Mouse (Mus musculus) heart, adult 2 months (tissue): Measurements from ENCODE around the gene Tmem268. TPM values are rescaled to one million over a fixed set of nuclear protein-coding genes. Genes with fewer than 3 reads are reported as not detected.

ENCODE experiments used
- DNase-seq, 2 experiments: peaks; one replicate each; pipeline ENCODE4 v3.0.0; 2021
- H3K27ac ChIP-seq: fragments of 200-600 bp; 2 replicates; pipeline ENCODE4 v1.8.1; 2022
- H3K27me3 ChIP-seq: fragments of 200-500 bp; 2 replicates; pipeline ENCODE4 v1.6.1; 2012; ENCODE audit warnings: mild to moderate bottlenecking, low read length, inconsistent platforms, mixed read lengths; ENCODE audit not compliant: control insufficient read depth, insufficient read depth
- H3K36me3 ChIP-seq: fragments of 200-500 bp; 2 replicates; pipeline ENCODE4 v1.6.1; 2012; ENCODE audit warnings: low read length, inconsistent platforms; ENCODE audit not compliant: control insufficient read depth, insufficient read depth
- H3K4me1 ChIP-seq: fragments of 200-500 bp; 2 replicates; pipeline ENCODE4 v1.6.1; 2011; ENCODE audit warnings: low read length; ENCODE audit not compliant: control insufficient read depth, insufficient read depth
- H3K4me3 ChIP-seq: fragments of 200-600 bp; 2 replicates; pipeline ENCODE4 v1.8.1; 2022
- H3K79me2 ChIP-seq: fragments of 200-500 bp; replicated peaks from 2 replicates; pipeline ENCODE4 v1.6.1; 2012; ENCODE audit warnings: mild to moderate bottlenecking, inconsistent platforms, low read length, moderate library complexity, mixed read lengths; ENCODE audit not compliant: control insufficient read depth, insufficient read depth
- H3K9ac ChIP-seq: fragments of 200-500 bp; 2 replicates; pipeline ENCODE4 v1.6.1; 2012; ENCODE audit warnings: low read depth, mild to moderate bottlenecking, control low read depth, inconsistent platforms, low read length, mixed read lengths
- CTCF ChIP-seq: fragments of 200-600 bp; IDR thresholded peaks from 2 replicates; pipeline ENCODE4 v1.8.1; 2022; ENCODE audit warnings: antibody characterized with exemption, mild to moderate bottlenecking, moderate library complexity
- EP300 ChIP-seq: fragments of 200-500 bp; IDR thresholded peaks from 2 replicates; pipeline ENCODE4 v1.6.1; 2011; ENCODE audit warnings: low read depth, low read length, control low read depth; ENCODE audit not compliant: insufficient read depth
- POLR2A ChIP-seq: fragments of 200-500 bp; IDR thresholded peaks from 2 replicates; pipeline ENCODE4 v1.6.1; 2011; ENCODE audit warnings: mild to moderate bottlenecking, low read depth, low read length, control low read depth; ENCODE audit not compliant: insufficient read depth
- WGBS: fragments of 180-500 bp; shearing (Covaris S2); methylation state at CpG from one replicate; pipeline ENCODE4 v1.1.7; 2018; 5-methylcytosine and 5-hydroxymethylcytosine counted together
- intact Hi-C: fragments of 180-260 bp; cut with DNase I; formaldehyde crosslinking; loops from one replicate; pipeline ENCODE4 v1.15.1; 2025
- polyA plus RNA-seq: library from polyadenylated mRNA; depleted of rRNA; stranded (reverse); fragments of >200 nt; gene quantifications from 2 replicates; pipeline ENCODE4 v1.2.3, GENCODE M21; 2012
- total RNA-seq, 2 experiments: library from RNA; stranded (reverse); gene quantifications; 2 replicates each; pipeline ENCODE4 v1.2.3; 2021

The Tmem268 gene
- total and polyA plus RNA-seq, 3 experiments: 8.3 to 11.0 (median 10.9) TPM

DNA sequence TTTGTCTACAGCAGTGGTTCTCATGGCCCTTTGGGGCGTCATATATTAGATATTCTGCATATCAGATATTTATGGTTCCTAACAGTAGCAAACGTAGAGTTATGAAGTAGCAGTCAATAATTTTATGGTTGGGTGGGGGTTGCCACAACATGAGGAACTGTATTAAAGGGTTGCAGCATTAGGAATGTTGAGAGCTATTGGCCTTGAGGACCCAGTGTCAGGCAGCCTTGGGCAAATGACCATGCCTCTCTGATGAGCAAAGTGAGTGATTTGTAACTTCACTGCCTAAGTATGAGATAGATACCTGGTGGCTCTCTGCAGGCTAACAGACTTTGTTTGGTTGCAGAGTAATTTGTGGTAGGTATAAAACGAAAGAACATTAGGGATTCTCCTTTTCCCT, 7.7 kb upstream of the Tmem268 start:
- WGBS: 96% methylated on average over 3 of the region's 3 CpGs
- Histone ChIP-seq H3K27me3 (no peaks in the 10 kb centered on the region), H3K9ac (no peak overlapping the region), H3K4me1 (peaks cover 3% of the 10 kb centered on the region), H3K27ac (no peak overlapping the region), H3K4me3 (no peak overlapping the region), H3K36me3 (peaks cover 17% of the 10 kb centered on the region), H3K79me2 (no peaks in the 10 kb centered on the region; the same call in 1 of the 2 replicates)
- intact Hi-C loops: loop anchor here (10.0 kb wide), 1 partner anchor 1026 kb away; the partner anchor contains the start of genes 4933430I17Rik and Pole3
- no peak for DNase-seq
- TF ChIP-seq POLR2A (no peak), CTCF (no peak), EP300 (no peak)

DNA sequence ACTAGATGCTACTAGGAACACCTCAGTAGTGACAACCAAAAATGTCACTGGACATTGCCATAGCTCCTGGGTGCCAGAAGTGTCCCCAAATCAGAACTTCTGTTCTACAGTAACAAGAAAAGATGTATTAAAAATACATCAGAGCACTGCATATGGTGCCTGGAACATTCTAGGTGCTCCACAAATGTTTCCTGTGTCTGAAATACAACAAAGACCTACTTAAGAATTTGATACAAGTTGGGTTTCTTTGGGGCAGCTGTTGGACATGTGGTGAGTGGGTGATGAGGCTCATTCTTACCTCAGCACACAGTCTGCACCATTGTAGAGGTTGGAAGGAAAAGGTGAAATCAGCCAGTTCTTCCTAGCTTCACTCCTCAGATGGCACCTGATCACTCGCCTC, 5.7 kb upstream of the Tmem268 start:
- WGBS: 90% methylated on average over 1 of the region's 1 CpGs
- Histone ChIP-seq H3K27ac (no peak overlapping the region), H3K4me3 (no peak overlapping the region), H3K9ac (no peak overlapping the region), H3K27me3 (no peaks in the 10 kb centered on the region), H3K79me2 (no peaks in the 10 kb centered on the region), H3K4me1 (peaks cover 5% of the 10 kb centered on the region), H3K36me3 (peaks cover 11% of the 10 kb centered on the region)
- no peak for DNase-seq
- intact Hi-C loops: loop anchor here (10.0 kb wide), 1 partner anchor 1028 kb away; the partner anchor contains the start of genes 4933430I17Rik and Pole3
- no peak for TF ChIP-seq CTCF
- no peak for TF ChIP-seq EP300
- no peak for TF ChIP-seq POLR2A

- no peaks in the 10 kb centered on the region for H3K27me3 ChIP-seq
- H3K27ac ChIP-seq: no peak overlapping the region
- no peak for DNase-seq
- H3K79me2 ChIP-seq: no peaks in the 10 kb centered on the region
- no peak overlapping the region for H3K9ac ChIP-seq
- intact Hi-C loops: loop anchor here (10.0 kb wide), 1 partner anchor 1029 kb away; the partner anchor contains the start of genes 4933430I17Rik and Pole3
- 78% methylated on average over 4 of the region's 4 CpGs for WGBS
- no peak overlapping the region for H3K4me3 ChIP-seq
- peaks cover 5% of the 10 kb centered on the region; the same call in 1 of the 2 replicates for H3K4me1 ChIP-seq
- peaks cover 8% of the 10 kb centered on the region; the same call in 1 of the 2 replicates for H3K36me3 ChIP-seq
- no peak for TF ChIP-seq POLR2A
- TF ChIP-seq EP300: no peak
- no peak for TF ChIP-seq CTCF
Measured at GRCm38 (mm10) chr4:63553789-63554576, 4.6 kb upstream of the Tmem268 start.

DNA sequence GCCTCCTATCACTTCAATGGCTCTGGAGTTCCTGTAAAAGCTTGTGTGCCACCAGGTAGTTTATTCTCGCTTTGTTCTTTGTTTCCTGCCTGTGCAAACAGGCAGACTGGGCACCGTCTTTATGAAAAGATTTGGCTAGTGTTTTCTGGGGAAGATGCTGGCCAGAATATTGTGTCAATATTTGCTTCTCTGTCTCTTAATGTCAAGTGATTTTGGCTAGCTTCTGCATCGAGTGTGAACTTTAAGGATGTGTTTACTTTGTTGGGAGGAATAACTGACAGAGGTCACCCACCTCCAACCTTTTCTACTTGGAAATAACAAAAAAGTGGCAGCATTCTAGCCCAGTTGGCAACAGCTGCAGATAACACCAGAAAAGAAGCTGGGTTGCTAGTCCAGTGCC, 4.0 kb upstream of the Tmem268 start:
- intact Hi-C loops: loop anchor here (5.0 to 10.0 kb wide), 2 partner anchors 142 to 1030 kb away; partner anchors contain the start of genes 4933430I17Rik and Pole3
- no peak for TF ChIP-seq EP300
- no peak for TF ChIP-seq CTCF
- TF ChIP-seq POLR2A: no peak
- H3K4me1 ChIP-seq: peaks cover 7% of the 10 kb centered on the region; the same call in 1 of the 2 replicates
- no peaks in the 10 kb centered on the region for H3K27me3 ChIP-seq
- H3K79me2 ChIP-seq: no peaks in the 10 kb centered on the region
- no peak overlapping the region for H3K27ac ChIP-seq
- no peak overlapping the region for H3K4me3 ChIP-seq
- no peak overlapping the region for H3K9ac ChIP-seq
- no peak for DNase-seq
- 59% methylated on average over 3 of the region's 3 CpGs for WGBS
- peaks cover 4% of the 10 kb centered on the region; the same call in 1 of the 2 replicates for H3K36me3 ChIP-seq

GRCm38 (mm10) chr4:63555111-63555510, 3.5 kb upstream of the Tmem268 start:
- WGBS: 98% methylated on average over 2 of the region's 2 CpGs
- Histone ChIP-seq H3K4me3 (no peak overlapping the region), H3K27me3 (no peaks in the 10 kb centered on the region), H3K79me2 (no peaks in the 10 kb centered on the region), H3K36me3 (peaks cover 4% of the 10 kb centered on the region; the same call in 1 of the 2 replicates), H3K9ac (no peak overlapping the region), H3K27ac (no peak overlapping the region), H3K4me1 (peaks cover 7% of the 10 kb centered on the region; the same call in 1 of the 2 replicates)
- no peak for DNase-seq
- intact Hi-C loops: loop anchor here (5.0 to 10.0 kb wide), 2 partner anchors 143 to 1030 kb away; partner anchors contain the start of genes 4933430I17Rik and Pole3
- no peak for TF ChIP-seq EP300
- TF ChIP-seq CTCF: no peak
- no peak for TF ChIP-seq POLR2A

GRCm38 (mm10) chr4:63556665-63557064, 1.9 kb upstream of the Tmem268 start:
- WGBS: 44% methylated on average over 5 of the region's 5 CpGs
- Histone ChIP-seq H3K27ac (no peak overlapping the region), H3K4me1 (peaks cover 10% of the 10 kb centered on the region), H3K4me3 (no peak overlapping the region), H3K79me2 (no peaks in the 10 kb centered on the region), H3K36me3 (peaks cover 2% of the 10 kb centered on the region; the same call in 1 of the 2 replicates), H3K9ac (no peak overlapping the region), H3K27me3 (no peaks in the 10 kb centered on the region)
- DNase-seq: no peak
- TF ChIP-seq EP300 (no peak), POLR2A (no peak), CTCF (no peak)
- intact Hi-C loops: loop anchor here (5.0 to 10.0 kb wide), 2 partner anchors 144 to 1032 kb away; partner anchors contain the start of genes 4933430I17Rik and Pole3
